Mouse (Mus musculus) liver, embryonic 15.5 days (tissue): ENCODE data around the gene Acap1. TPM values are rescaled to one million over a fixed set of nuclear protein-coding genes. Genes with fewer than 3 reads are reported as not detected.

Experiments used
- ATAC-seq: fragments of 200-750 bp; cut with Nextera tagmentation; 2 replicates; pipeline ENCODE4 v1.8.0; 2017; ENCODE audit warnings: moderate number of reproducible peaks, mild to moderate bottlenecking, moderate library complexity; ENCODE audit not compliant: insufficient read depth
- H3K27ac ChIP-seq: fragments of 300-500 bp; sonication (generic); replicated peaks from 2 replicates; pipeline ENCODE4 v1.5.1; 2015; ENCODE audit warnings: mild to moderate bottlenecking, inconsistent platforms
- H3K27me3 ChIP-seq: fragments of 300-500 bp; sonication (generic); 2 replicates; pipeline ENCODE4 v1.6.1; 2015; ENCODE audit warnings: mild to moderate bottlenecking, inconsistent platforms
- H3K36me3 ChIP-seq: fragments of 300-500 bp; sonication (generic); replicated peaks from 2 replicates; pipeline ENCODE4 v1.6.1; 2015; ENCODE audit warnings: moderate library complexity, mild to moderate bottlenecking, inconsistent platforms
- H3K4me1 ChIP-seq: fragments of 300-500 bp; sonication (generic); replicated peaks from 2 replicates; pipeline ENCODE4 v1.6.1; 2015; ENCODE audit warnings: inconsistent platforms
- H3K4me2 ChIP-seq: fragments of 300-500 bp; sonication (generic); 2 replicates; pipeline ENCODE4 v1.6.1; 2015; ENCODE audit warnings: moderate library complexity, mild to moderate bottlenecking, inconsistent platforms
- H3K4me3 ChIP-seq: fragments of 300-500 bp; sonication (generic); replicated peaks from 2 replicates; pipeline ENCODE4 v1.5.1; 2015; ENCODE audit warnings: mild to moderate bottlenecking, inconsistent platforms
- H3K9ac ChIP-seq: fragments of 300-500 bp; sonication (generic); 2 replicates; pipeline ENCODE4 v1.6.1; 2015; ENCODE audit warnings: moderate library complexity, mild to moderate bottlenecking, inconsistent platforms
- H3K9me3 ChIP-seq: fragments of 300-500 bp; sonication (generic); replicated peaks from 2 replicates; pipeline ENCODE4 v1.6.1; 2016; ENCODE audit warnings: inconsistent platforms
- WGBS: fragments of 180-500 bp; shearing (Covaris S2); methylation state at CpG from one replicate; pipeline ENCODE4 v1.1.7; 2015; ENCODE audit warnings: mixed read lengths; ENCODE audit not compliant: insufficient replicate concordance; 5-methylcytosine and 5-hydroxymethylcytosine counted together
- polyA plus RNA-seq: library from polyadenylated mRNA; unstranded; fragments of >200 nt; fragmentation: Nextera tagmentation; extraction: Ambion mirVana; gene quantifications from 2 replicates; pipeline ENCODE4 v1.2.1, GENCODE M21; 2015

Acap1 gene
- polyA plus RNA-seq, 1 experiment from 2014 or later: 5.9 TPM

GRCm38 (mm10) chr11:69850754-69851153, 44.6 kb downstream of the Acap1 start:
- Histone ChIP-seq H3K4me3 (no peak overlapping the region), H3K4me2 (peak overlapping the region; percentile 11), H3K4me1 (peaks cover 97% of the 10 kb centered on the region), H3K27me3 (no peaks in the 10 kb centered on the region), H3K27ac (peak overlapping the region; percentile 97), H3K9ac (no peak overlapping the region), H3K36me3 (peaks cover 55% of the 10 kb centered on the region), H3K9me3 (no peaks in the 10 kb centered on the region)
- no peak for ATAC-seq
- 38% methylated on average over 8 of the region's 8 CpGs for WGBS

GRCm38 (mm10) chr11:69849884-69850283, 45.5 kb downstream of the Acap1 start:
- Histone ChIP-seq H3K9me3 (no peaks in the 10 kb centered on the region), H3K9ac (no peak overlapping the region), H3K27me3 (no peaks in the 10 kb centered on the region), H3K4me3 (no peak overlapping the region), H3K4me1 (peaks cover 96% of the 10 kb centered on the region), H3K4me2 (0 out of 2 replicates have a peak overlapping the region, but pooled peaks have one; percentile 11), H3K27ac (peak overlapping the region; percentile 97), H3K36me3 (peaks cover 55% of the 10 kb centered on the region)
- no peak for ATAC-seq
- WGBS: 80% methylated on average over 15 of the region's 15 CpGs

- no peaks in the 10 kb centered on the region for H3K27me3 ChIP-seq
- H3K27ac ChIP-seq: peak overlapping the region; percentile 97
- H3K9me3 ChIP-seq: no peaks in the 10 kb centered on the region
- H3K9ac ChIP-seq: no peak overlapping the region
- H3K4me3 ChIP-seq: no peak overlapping the region
- WGBS: 71% methylated on average over 9 of the region's 9 CpGs
- H3K36me3 ChIP-seq: peaks cover 55% of the 10 kb centered on the region
- H3K4me1 ChIP-seq: peaks cover 90% of the 10 kb centered on the region
- 0 out of 2 replicates have a peak overlapping the region, but pooled peaks have one; percentile 94 for H3K4me2 ChIP-seq
- ATAC-seq: no peak
Measured at GRCm38 (mm10) chr11:69849128-69849527, 46.2 kb downstream of the Acap1 start.

- peak overlapping the region; percentile 79 for H3K4me3 ChIP-seq
- H3K4me1 ChIP-seq: peaks cover 88% of the 10 kb centered on the region
- H3K36me3 ChIP-seq: peaks cover 55% of the 10 kb centered on the region
- H3K9me3 ChIP-seq: no peaks in the 10 kb centered on the region
- no peak for ATAC-seq
- peak overlapping the region; percentile 97 for H3K27ac ChIP-seq
- peak overlapping the region; percentile 94 for H3K4me2 ChIP-seq
- no peaks in the 10 kb centered on the region for H3K27me3 ChIP-seq
- H3K9ac ChIP-seq: peak overlapping the region; percentile 86; the same call in 1 of the 2 replicates
- 93% methylated on average over 6 of the region's 6 CpGs for WGBS
Measured at GRCm38 (mm10) chr11:69848021-69848420, 47.3 kb downstream of the Acap1 start.

- H3K9me3 ChIP-seq: no peaks in the 10 kb centered on the region
- ATAC-seq: peak; percentile 60
- peaks cover 45% of the 10 kb centered on the region for H3K36me3 ChIP-seq
- peaks cover 83% of the 10 kb centered on the region for H3K4me1 ChIP-seq
- peak overlapping the region; percentile 79 for H3K4me3 ChIP-seq
- H3K9ac ChIP-seq: peak overlapping the region; percentile 86
- peak overlapping the region; percentile 94 for H3K4me2 ChIP-seq
- H3K27me3 ChIP-seq: no peaks in the 10 kb centered on the region
- peak overlapping the region; percentile 97 for H3K27ac ChIP-seq
- WGBS: 11% methylated on average over 37 of the region's 37 CpGs
Measured at GRCm38 (mm10) chr11:69846738-69847688, 48.3 kb downstream of the Acap1 start.

GRCm38 (mm10) chr11:69846198-69846680, 49.1 kb downstream of the Acap1 start, which contains the start of gene Plscr3:
TSS of gene Plscr3 (plus strand) at chr11:69846376.
- H3K4me1 ChIP-seq: peaks cover 76% of the 10 kb centered on the region
- H3K4me2 ChIP-seq: peak within 1 kb of the TSS; percentile 94
- no peaks in the 10 kb centered on the region for H3K9me3 ChIP-seq
- H3K4me3 ChIP-seq: peak within 1 kb of the TSS; percentile 79
- H3K9ac ChIP-seq: peak within 1 kb of the TSS; percentile 86
- H3K36me3 ChIP-seq: peaks cover 37% of the 10 kb centered on the region
- ATAC-seq: peak; percentile 85
- peak within 1 kb of the TSS; percentile 97 for H3K27ac ChIP-seq
- H3K27me3 ChIP-seq: no peaks in the 10 kb centered on the region
- WGBS: under 1% methylated on average over 38 of the region's 38 CpGs

GRCm38 (mm10) chr11:69838714-69839104, 56.6 kb downstream of the Acap1 start:
- H3K9ac ChIP-seq: peak overlapping the region; percentile 81
- 2% methylated on average over 7 of the region's 7 CpGs for WGBS
- peak overlapping the region; percentile 78 for H3K4me3 ChIP-seq
- no peaks in the 10 kb centered on the region for H3K9me3 ChIP-seq
- H3K4me2 ChIP-seq: peak overlapping the region; percentile 95
- ATAC-seq: peak; percentile 8
- H3K4me1 ChIP-seq: peaks cover 70% of the 10 kb centered on the region
- peaks cover 42% of the 10 kb centered on the region for H3K27me3 ChIP-seq
- H3K27ac ChIP-seq: peak overlapping the region; percentile 92
- H3K36me3 ChIP-seq: 0 out of 2 replicates have a peak, but pooled peaks cover 4% of the 10 kb centered on the region

GRCm38 (mm10) chr11:69837952-69838713, 57.2 kb downstream of the Acap1 start, which contains the start of gene Tmem256:
TSS of gene Tmem256 (plus strand) at chr11:69838514.
- Histone ChIP-seq H3K9me3 (no peaks in the 10 kb centered on the region), H3K4me2 (peak within 1 kb of the TSS; percentile 95), H3K9ac (peak within 1 kb of the TSS; percentile 81), H3K27ac (peak within 1 kb of the TSS; percentile 92), H3K4me1 (peaks cover 72% of the 10 kb centered on the region), H3K4me3 (peak within 1 kb of the TSS; percentile 78), H3K27me3 (peaks cover 48% of the 10 kb centered on the region), H3K36me3 (0 out of 2 replicates have a peak, but pooled peaks cover 4% of the 10 kb centered on the region)
- peak; percentile 89 for ATAC-seq
- under 1% methylated on average over 34 of the region's 34 CpGs for WGBS

GRCm38 (mm10) chr11:69837604-69837951, 57.8 kb downstream of the Acap1 start, which contains the start of gene Nlgn2:
TSS of gene Nlgn2 (minus strand) at chr11:69837784.
- peak within 1 kb of the TSS; percentile 81 for H3K9ac ChIP-seq
- peaks cover 53% of the 10 kb centered on the region for H3K27me3 ChIP-seq
- peaks cover 67% of the 10 kb centered on the region for H3K4me1 ChIP-seq
- no peaks in the 10 kb centered on the region for H3K9me3 ChIP-seq
- peak within 1 kb of the TSS; percentile 95 for H3K4me2 ChIP-seq
- H3K36me3 ChIP-seq: 0 out of 2 replicates have a peak, but pooled peaks cover 4% of the 10 kb centered on the region
- peak within 1 kb of the TSS; percentile 92 for H3K27ac ChIP-seq
- 0% methylated on average over 32 of the region's 32 CpGs for WGBS
- H3K4me3 ChIP-seq: peak within 1 kb of the TSS; percentile 78
- peak; percentile 26 for ATAC-seq

GRCm38 (mm10) chr11:69836703-69837576, 58.4 kb downstream of the Acap1 start:
- peak overlapping the region; percentile 95 for H3K4me2 ChIP-seq
- H3K4me1 ChIP-seq: peaks cover 66% of the 10 kb centered on the region
- H3K36me3 ChIP-seq: 0 out of 2 replicates have a peak, but pooled peaks cover 4% of the 10 kb centered on the region
- H3K9me3 ChIP-seq: no peaks in the 10 kb centered on the region
- H3K4me3 ChIP-seq: peak overlapping the region; percentile 78
- H3K27me3 ChIP-seq: peaks cover 60% of the 10 kb centered on the region
- WGBS: 2% methylated on average over 51 of the region's 52 CpGs
- H3K9ac ChIP-seq: peak overlapping the region; percentile 57
- H3K27ac ChIP-seq: 0 out of 2 replicates have a peak overlapping the region, but pooled peaks have one; percentile 92
- ATAC-seq: no peak
